Mouse (Mus musculus): ENCODE data around the gene Gm20388.

- no peak for TF ChIP-seq CTCF (IDR thresholded peaks at IDR 0.05; ENCODE audit: control insufficient read depth, insufficient read depth, low read length)
- TF ChIP-seq POLR2A (IDR thresholded peaks at IDR 0.05; ENCODE audit: borderline replicate concordance, control insufficient read depth, low read depth, low read length), result no peak
Measured at GRCm38 (mm10) chr8:119885612-119886011, 25.0 kb upstream of the Gm20388 start.

Data from bone marrow, adult 2 months (tissue).